Mouse (Mus musculus) thymus, postnatal 4 days (tissue): ENCODE results near the gene Gstcd.

ENCODE experiments used
- DNase-seq: peaks from one replicate; pipeline ENCODE4 v3.0.0; 2021

Gstcd gene

GRCm38 (mm10) chr3:132996299-132996698, 95.5 kb downstream of the Gstcd start:
- DNase-seq: no peak

DNA sequence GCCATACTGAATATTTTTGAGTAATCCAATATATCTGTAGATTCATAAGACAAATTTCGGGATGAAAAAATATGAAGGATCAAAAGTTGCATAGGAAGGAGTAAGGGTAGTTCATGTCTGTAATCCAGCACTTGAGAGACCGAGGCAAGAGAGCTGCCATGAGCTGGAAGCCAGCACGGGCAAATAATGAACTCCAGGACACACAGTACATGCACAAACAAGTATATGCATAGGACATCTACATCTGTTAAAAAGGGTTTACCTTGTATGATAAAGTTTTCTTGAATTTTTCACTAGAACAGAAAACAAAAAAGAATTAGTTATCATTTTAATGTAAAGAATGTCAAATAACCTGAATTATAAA, 95.9 kb downstream of the Gstcd start:
- no peak for DNase-seq

DNA sequence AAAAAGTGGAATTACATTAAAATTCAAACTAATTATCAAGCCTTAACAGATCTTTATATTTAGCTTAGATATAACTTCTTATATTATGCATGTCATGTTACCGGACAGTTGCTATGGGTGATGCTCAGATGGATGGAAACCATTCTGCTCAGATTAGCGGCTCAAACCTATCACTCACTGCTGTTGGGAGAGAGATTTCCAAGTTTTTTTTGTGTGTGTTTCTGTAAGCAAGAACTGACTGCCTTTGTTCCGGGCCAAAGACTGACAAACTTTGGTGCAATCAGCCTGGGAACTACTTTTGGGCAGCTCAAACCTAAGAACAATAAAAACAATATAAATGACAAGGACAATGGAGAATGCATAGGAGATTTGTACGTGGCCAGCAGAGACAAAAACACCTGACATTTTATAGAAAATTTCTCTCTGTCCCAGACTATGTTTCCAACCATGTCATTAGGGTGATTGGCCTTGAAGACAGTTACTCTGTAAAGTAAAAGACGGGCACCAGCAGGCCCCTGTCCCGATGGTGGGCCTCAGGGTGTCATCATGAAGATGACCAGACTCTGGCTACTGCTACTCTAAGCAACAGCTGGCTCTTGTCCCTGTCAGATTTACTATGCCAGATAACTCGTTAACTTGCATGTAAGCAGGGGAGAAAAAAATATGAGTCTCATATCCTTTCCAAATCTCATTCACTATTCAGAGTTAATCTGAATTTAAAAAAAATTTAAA, 96.5 kb downstream of the Gstcd start:
- DNase-seq: no peak

DNA sequence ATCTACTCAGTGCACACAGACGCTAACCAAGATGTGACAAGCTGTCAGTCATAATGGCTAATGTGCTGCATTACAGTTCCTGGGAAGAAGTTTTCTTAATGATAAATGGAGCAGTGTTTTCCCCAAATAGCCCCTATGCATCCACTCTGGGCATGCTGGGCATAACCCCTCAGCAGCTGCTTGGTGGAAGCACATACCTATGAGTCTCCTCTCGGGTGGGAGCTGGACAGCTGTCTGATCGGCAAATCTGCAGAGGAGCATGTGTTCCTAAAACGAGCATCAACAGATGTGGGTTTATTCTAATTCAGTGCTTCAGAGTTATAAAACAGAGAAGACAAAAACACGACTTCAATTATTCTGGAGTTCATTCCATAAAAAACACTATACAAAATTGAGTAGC, 105.6 kb downstream of the Gstcd start:
- no peak for DNase-seq

- no peak for DNase-seq
Measured at GRCm38 (mm10) chr3:132983845-132984485, 107.9 kb downstream of the Gstcd start.

- no peak for DNase-seq
Measured at GRCm38 (mm10) chr3:132981968-132982367, 109.9 kb downstream of the Gstcd start.

GRCm38 (mm10) chr3:132979781-132980461, 111.9 kb downstream of the Gstcd start:
- DNase-seq: no peak

GRCm38 (mm10) chr3:132966255-132966654, 125.6 kb downstream of the Gstcd start:
- DNase-seq: no peak

GRCm38 (mm10) chr3:132964715-132965507, 126.9 kb downstream of the Gstcd start:
- DNase-seq: no peak

GRCm38 (mm10) chr3:132962631-132963361, 129.0 kb downstream of the Gstcd start:
- no peak for DNase-seq

DNA sequence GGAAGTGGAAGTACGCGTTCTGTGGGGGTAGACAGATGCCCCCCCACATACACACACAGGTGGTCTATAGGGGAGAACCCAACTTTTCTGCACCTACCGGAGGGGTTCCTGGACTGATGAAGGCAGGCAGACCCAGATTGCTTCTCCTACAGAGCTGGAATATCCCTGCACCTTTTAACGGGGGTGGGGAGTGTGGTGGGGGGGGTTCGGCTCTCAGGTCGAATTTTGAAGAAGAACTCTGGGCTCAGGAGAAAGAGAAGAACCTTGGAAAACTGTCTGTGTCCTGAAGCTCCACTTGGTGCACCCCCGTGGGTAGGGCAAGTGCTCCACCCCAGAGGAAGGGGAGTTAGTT, 141.3 kb downstream of the Gstcd start:
- DNase-seq: no peak

DNA sequence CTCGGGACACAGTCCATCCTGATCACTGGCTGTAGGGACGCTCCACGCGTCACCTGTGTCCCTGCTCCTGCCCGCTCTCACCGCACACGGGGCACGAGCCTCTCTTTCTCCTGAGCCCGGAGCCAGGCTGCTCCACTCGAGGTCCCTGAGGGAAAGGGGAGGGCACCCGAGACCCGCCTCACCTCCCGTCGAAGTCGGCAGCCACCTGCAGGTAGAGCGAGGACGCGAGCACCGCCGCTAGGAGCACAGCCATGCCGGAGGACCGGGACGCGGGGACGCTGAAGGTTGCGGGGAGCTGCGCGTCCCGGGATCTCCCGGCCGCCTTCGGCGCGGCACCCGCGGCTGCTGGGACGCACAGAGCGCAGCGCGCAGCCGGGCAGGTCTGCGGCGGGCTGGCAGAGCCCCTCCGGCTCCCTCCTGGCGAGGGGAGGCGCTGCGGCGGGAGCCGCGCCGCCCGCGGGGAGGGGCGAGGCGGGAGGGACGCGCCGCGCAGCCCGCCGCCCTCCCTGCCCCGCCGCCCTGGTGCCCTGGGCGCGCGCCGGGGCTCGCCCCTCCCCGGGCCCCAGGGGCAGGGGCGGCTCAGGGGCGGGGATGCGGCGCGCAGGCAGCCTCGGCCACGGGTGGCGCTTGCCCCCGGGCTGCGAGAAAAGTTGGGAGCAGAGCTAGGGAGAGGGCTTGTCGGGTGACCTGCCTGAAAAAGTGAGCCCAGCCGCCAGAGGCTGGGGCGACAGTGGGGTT, 141.9 kb downstream of the Gstcd start, which contains the start of gene Npnt:
TSS of gene Npnt (minus strand) at position 501 of the 738 bp plus-strand sequence.
- peak; percentile 70 for DNase-seq

DNA sequence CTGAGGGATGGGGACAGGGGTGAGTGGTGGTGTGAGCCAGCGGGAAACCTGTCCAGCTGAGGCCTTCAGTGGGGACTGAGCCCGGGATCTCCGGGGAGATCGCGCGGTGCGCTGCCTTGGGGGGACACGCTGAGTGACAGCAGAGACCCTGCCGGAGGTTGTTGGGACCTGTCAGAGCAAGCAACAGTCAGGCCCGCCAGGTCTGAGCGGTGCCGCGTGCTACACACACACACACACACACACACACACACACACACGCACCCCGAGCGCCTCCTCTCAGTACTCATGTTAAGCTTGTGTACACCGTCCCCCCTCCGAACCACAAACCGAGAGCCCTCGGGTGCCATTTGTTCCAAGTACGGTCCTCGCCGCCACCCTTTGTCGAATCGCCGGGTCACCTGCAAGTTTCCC, 142.4 kb downstream of the Gstcd start:
- peak; percentile 63 for DNase-seq

DNA sequence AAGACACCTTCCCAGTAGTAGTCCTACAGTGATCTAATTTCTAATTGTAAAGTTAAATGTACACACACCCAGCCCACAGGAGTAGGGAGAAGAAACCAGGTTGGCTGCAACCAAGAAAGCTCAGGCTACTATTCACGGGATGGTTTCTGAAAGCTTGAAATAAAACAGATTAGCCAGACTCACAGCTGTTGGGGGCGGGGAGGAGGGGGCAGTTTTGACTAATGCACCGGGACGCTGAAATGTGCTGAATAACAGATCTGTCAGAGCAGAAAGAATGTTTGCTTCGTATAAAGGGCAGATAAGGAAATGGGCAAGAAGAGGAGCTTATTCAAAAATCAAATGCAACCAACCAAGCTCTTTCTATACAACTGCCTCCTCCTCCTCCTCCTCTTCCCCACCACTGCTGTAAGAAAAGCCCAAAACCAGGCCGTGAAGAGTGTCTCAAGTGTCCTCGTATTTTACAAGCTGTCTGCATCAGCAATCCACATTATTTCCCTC, 143.5 kb downstream of the Gstcd start:
- no peak for DNase-seq

- no peak for DNase-seq
Measured at GRCm38 (mm10) chr3:132946086-132946485, 145.7 kb downstream of the Gstcd start.

- no peak for DNase-seq
Measured at GRCm38 (mm10) chr3:132945669-132946068, 146.2 kb downstream of the Gstcd start.

DNA sequence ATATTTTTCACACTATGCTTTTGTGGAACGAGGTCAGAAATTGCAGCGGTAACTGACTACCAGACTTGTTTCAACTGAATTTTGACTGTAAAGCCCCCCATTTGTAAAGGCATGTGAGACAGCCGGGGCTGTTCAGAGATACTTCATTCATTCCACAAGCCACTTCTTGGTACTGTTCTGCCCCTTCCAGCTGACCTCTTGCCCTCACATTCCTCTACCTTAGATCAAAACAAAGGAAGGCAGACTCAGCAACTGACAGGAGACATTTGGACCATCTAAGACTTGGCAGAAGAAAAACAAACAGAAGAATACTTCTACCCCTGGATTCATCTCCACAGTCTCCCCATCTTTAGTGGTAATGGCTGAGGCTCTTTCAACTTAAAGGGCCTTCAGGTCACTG, 147.2 kb downstream of the Gstcd start:
- no peak for DNase-seq

GRCm38 (mm10) chr3:132944193-132944592, 147.6 kb downstream of the Gstcd start:
- no peak for DNase-seq

- DNase-seq: no peak
Measured at GRCm38 (mm10) chr3:132942778-132943177, 149.1 kb downstream of the Gstcd start.

- no peak for DNase-seq
Measured at GRCm38 (mm10) chr3:132940181-132940990, 151.4 kb downstream of the Gstcd start.

DNA sequence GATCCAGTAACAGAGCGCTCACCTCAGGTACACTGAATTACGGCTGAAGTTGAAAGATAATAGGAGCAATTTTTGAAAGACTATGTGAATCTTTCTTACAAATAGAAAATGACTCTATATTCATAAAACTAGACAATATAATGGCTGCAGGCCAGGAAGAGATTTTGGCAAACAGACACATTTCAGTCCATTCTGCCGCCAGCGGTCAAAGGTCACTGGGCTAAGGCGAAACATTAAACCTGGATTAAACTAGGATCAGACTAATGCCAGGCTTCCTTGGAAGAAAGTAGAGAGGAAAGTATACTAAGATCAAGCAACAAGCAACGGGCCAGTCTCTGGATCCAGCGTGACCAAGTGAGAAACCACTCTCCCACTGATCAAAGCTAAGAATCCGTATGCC, 152.8 kb downstream of the Gstcd start:
- no peak for DNase-seq
